8 mouse cellular contexts compared by ENCODE assay signal in the genomic region with DNA sequence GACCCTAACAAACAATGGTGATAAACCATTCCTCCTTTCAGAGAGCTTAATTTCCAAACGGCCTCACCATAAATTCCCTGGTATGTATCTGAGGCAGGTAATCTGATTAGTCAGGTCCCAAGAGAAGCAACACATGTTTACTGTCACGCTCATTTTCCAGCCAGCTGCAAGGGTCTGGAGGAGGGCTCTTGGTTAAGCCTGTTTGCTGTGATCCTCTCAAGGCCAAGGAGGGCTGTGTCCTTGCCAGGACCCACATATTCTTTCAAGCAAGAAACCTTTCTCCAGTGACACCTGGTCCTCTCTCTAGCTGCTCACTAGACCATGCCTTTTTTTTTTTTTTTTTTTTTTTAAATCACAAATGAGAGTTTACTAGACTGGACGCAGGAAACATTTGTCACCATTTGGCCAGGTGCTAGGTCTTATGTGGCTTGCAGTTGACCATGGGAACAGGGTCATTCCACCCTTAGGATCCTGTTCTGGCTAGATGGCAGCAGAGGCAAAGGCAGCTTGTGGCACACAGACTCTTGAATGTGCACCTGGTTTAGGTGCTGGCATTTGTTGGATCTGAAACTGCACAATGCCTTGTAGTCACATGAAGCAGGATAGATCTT.
A peak's percentile ranks its signal among the peaks of the same experiment; 100 is the strongest.
DNase-seq lines count a peak whose midpoint lies in the region; ATAC-seq and TF ChIP-seq lines count a peak whose summit lies in the region.

No protein-coding gene starts in this region.

- H3K4me2 ChIP-seq in lung, embryonic 14.5 days: peak overlapping the region; percentile 34
- H3K4me2 ChIP-seq in lung, postnatal 0 days (replicated peaks; ENCODE audit: low read depth, low read length): no peak overlapping the region
- H3K4me2 ChIP-seq in forebrain, embryonic 14.5 days (ENCODE audit: low read length): no peak overlapping the region

- H3K4me3 ChIP-seq in lung, embryonic 14.5 days (ENCODE audit: low read depth, low read length): no peak overlapping the region
- H3K4me3 ChIP-seq in lung, postnatal 0 days (ENCODE audit: low read depth, low read length): no peak overlapping the region
- H3K4me3 ChIP-seq in forebrain, embryonic 14.5 days (ENCODE audit: low read depth, low read length): no peak overlapping the region
- no peak overlapping the region for H3K4me3 ChIP-seq in small intestine, adult 2 months (ENCODE audit: low read depth, low read length)

- no peaks in the 10 kb centered on the region for H3K4me1 ChIP-seq in lung, embryonic 14.5 days (ENCODE audit: insufficient read depth)
- no peaks in the 10 kb centered on the region for H3K4me1 ChIP-seq in lung, postnatal 0 days (ENCODE audit: insufficient read depth, low read depth, low read length)
- H3K4me1 ChIP-seq in forebrain, embryonic 14.5 days (ENCODE audit: control insufficient read depth, insufficient read depth, low read length): 0 out of 2 replicates have a peak, but pooled peaks cover 6% of the 10 kb centered on the region
- peaks cover 33% of the 10 kb centered on the region for H3K4me1 ChIP-seq in small intestine, adult 2 months (ENCODE audit: control insufficient read depth, insufficient read depth, insufficient read length, low read length)

- TF ChIP-seq POLR2A in small intestine, adult 2 months (IDR thresholded peaks at IDR 0.05; ENCODE audit: low read depth, low read length): no peak

- no peaks in the 10 kb centered on the region for H3K36me3 ChIP-seq in lung, embryonic 14.5 days (ENCODE audit: insufficient read depth)
- no peaks in the 10 kb centered on the region for H3K36me3 ChIP-seq in lung, postnatal 0 days (ENCODE audit: insufficient read depth, low read length)
- H3K36me3 ChIP-seq in forebrain, embryonic 14.5 days (ENCODE audit: control insufficient read depth, insufficient read depth, low read length): no peaks in the 10 kb centered on the region
- no peaks in the 10 kb centered on the region for H3K36me3 ChIP-seq in small intestine, adult 2 months (ENCODE audit: control insufficient read depth, insufficient read depth, low read length)

- 22% methylated on average over 3 of the region's 3 CpGs for WGBS in lung, embryonic 14.5 days
- 39% methylated on average over 3 of the region's 3 CpGs for WGBS in lung, postnatal 0 days
- WGBS in forebrain, embryonic 14.5 days: 46% methylated on average over 3 of the region's 3 CpGs
- WGBS in small intestine, adult 2 months: 6% methylated on average over 3 of the region's 3 CpGs

- ATAC-seq in lung, embryonic 14.5 days (ENCODE audit: insufficient read depth): peak; percentile 73
- no peak for ATAC-seq in lung, postnatal 0 days
- peak; percentile 34 for ATAC-seq in forebrain, embryonic 14.5 days
- no peak for ATAC-seq in megakaryocyte-erythroid progenitor cell, adult 5-6 weeks (replicated peaks; ENCODE audit: low FRiP score, low TSS enrichment, poor library complexity, severe bottlenecking)

- H3K27ac ChIP-seq in lung, embryonic 14.5 days (ENCODE audit: low read depth): no peak overlapping the region
- H3K27ac ChIP-seq in lung, postnatal 0 days (ENCODE audit: low read length): no peak overlapping the region
- no peak overlapping the region for H3K27ac ChIP-seq in forebrain, embryonic 14.5 days (ENCODE audit: low read depth, low read length)
- H3K27ac ChIP-seq in small intestine, adult 2 months (ENCODE audit: insufficient read depth, low read depth, low read length): peak overlapping the region; percentile 91

- no peak for TF ChIP-seq CTCF in lung, embryonic 14.5 days (IDR thresholded peaks at IDR 0.05; ENCODE audit: low read depth)
- TF ChIP-seq CTCF in lung, postnatal 0 days (IDR thresholded peaks at IDR 0.05): no peak
- TF ChIP-seq CTCF in small intestine, adult 2 months (IDR thresholded peaks at IDR 0.05; ENCODE audit: extremely low read depth, insufficient read length, insufficient replicate concordance, low read depth, low read length): no peak; the same call in 1 of the 2 replicates

- peaks cover 24% of the 10 kb centered on the region for H3K27me3 ChIP-seq in lung, embryonic 14.5 days (ENCODE audit: insufficient read depth, low read length)
- no peaks in the 10 kb centered on the region for H3K27me3 ChIP-seq in lung, postnatal 0 days (replicated peaks; ENCODE audit: insufficient read depth, low read length)
- H3K27me3 ChIP-seq in forebrain, embryonic 14.5 days (replicated peaks; ENCODE audit: control insufficient read depth, insufficient read depth, low read length): no peaks in the 10 kb centered on the region
- no peaks in the 10 kb centered on the region for H3K27me3 ChIP-seq in small intestine, adult 2 months (ENCODE audit: control insufficient read depth, insufficient read depth, low read length)

- no peak for TF ChIP-seq EP300 in lung, postnatal 0 days (IDR thresholded peaks at IDR 0.05)

- no peak overlapping the region for H3K9ac ChIP-seq in lung, embryonic 14.5 days
- H3K9ac ChIP-seq in lung, postnatal 0 days (replicated peaks; ENCODE audit: low read depth): no peak overlapping the region
- no peak overlapping the region for H3K9ac ChIP-seq in forebrain, embryonic 14.5 days (ENCODE audit: low read length)

- DNase-seq in lung, embryonic 14.5 days: peak; percentile 17
- DNase-seq in lung, postnatal 0 days (ENCODE audit: low spot score): no peak
- no peak for DNase-seq in forebrain, embryonic 14.5 days (ENCODE audit: low spot score)
- peak; percentile 61 for DNase-seq in kidney, postnatal 10 days
- DNase-seq in natural killer cell, adult 2 months (ENCODE audit: low spot score in 2 of 2): no peak
- DNase-seq in cerebellum, adult 11 months: no peak

- H3K9me3 ChIP-seq in lung, embryonic 14.5 days (ENCODE audit: low read depth, low read length): no peaks in the 10 kb centered on the region
- H3K9me3 ChIP-seq in lung, postnatal 0 days (ENCODE audit: low read length): no peaks in the 10 kb centered on the region
- no peaks in the 10 kb centered on the region for H3K9me3 ChIP-seq in forebrain, embryonic 14.5 days (replicated peaks; ENCODE audit: control insufficient read depth, low read length)

Comparison
In these comparisons a context has a peak if more than half of its experiments do, and no peak if none do; other contexts are left out.
1. ATAC-seq: peak in lung, embryonic 14.5 days (single experiment) and forebrain, embryonic 14.5 days (single experiment); none in lung, postnatal 0 days (single experiment) and megakaryocyte-erythroid progenitor cell, adult 5-6 weeks (single experiment).
2. DNase-seq: peak in lung, embryonic 14.5 days (single experiment) and kidney, postnatal 10 days (single experiment); none in lung, postnatal 0 days (single experiment), forebrain, embryonic 14.5 days (single experiment), natural killer cell, adult 2 months (0 of 2) and cerebellum, adult 11 months (single experiment).